Mouse (Mus musculus) left cerebral cortex, postnatal 25 days (tissue): ENCODE results near the gene Krt77. TPM values are rescaled to one million over a fixed set of nuclear protein-coding genes. Genes with fewer than 3 reads are reported as not detected.

Experiments
- DNase-seq, 2 experiments: peaks; one replicate each; pipeline ENCODE4 v3.0.0; 2022; ENCODE audit warnings: low spot score in 2 of 2, mixed read lengths in 1 of 2
- intact Hi-C: fragments of 180-260 bp; cut with DNase I; formaldehyde crosslinking; loops from one replicate; pipeline ENCODE4 v1.15.1; 2025
- microRNA-seq, 2 experiments: library from miRNA; unstranded; fragments of <30 nt; microRNA quantifications; one replicate each; pipeline ENCODE4 v1.2.0; 2022
- total RNA-seq, 2 experiments: library from RNA; stranded (reverse); gene quantifications; 2 replicates each; pipeline ENCODE4 v1.2.3; 2021

Gene Krt77
- total RNA-seq, 2 experiments from 2014 or later = 10.1 to 12.6 TPM

GRCm38 (mm10) chr15:101845971-101846403 is 23.5 kb downstream of the Krt77 start:
- DNase-seq = peak; percentile 45 to 65
- intact Hi-C loops = no loop called here

- DNase-seq = no peak
- intact Hi-C loops = no loop called here
Observed at GRCm38 (mm10) chr15:101843192-101843591, 26.3 kb downstream of the Krt77 start.

- intact Hi-C loops = no loop called here
- peak in 1 of 2 experiments; percentile 58 for DNase-seq
Observed at GRCm38 (mm10) chr15:101834784-101835328, 34.6 kb downstream of the Krt77 start.

GRCm38 (mm10) chr15:101833131-101833530 is 36.4 kb downstream of the Krt77 start:
- intact Hi-C loops = no loop called here
- no peak for DNase-seq

- DNase-seq = no peak
- intact Hi-C loops = no loop called here
Observed at GRCm38 (mm10) chr15:101829441-101829840, 40.1 kb downstream of the Krt77 start.

- intact Hi-C loops = no loop called here
- DNase-seq = no peak
Observed at GRCm38 (mm10) chr15:101821786-101822185, 47.7 kb downstream of the Krt77 start.

- DNase-seq = no peak
- intact Hi-C loops = no loop called here
Observed at GRCm38 (mm10) chr15:101817875-101818274, 51.6 kb downstream of the Krt77 start, which contains the start of gene Krt2. Gene Krt2 (minus strand): TSS chr15:101818169.

Small RNAs within 50 kb of the gene (microRNA-seq; reads per million reads assigned to microRNA genes)
- gene Gm44356 = 0 reads per million in 2 experiments

Other genes with a start within 250 kb of the Krt77 start
- not detected for gene Gm5414, start 241.5 kb downstream of the Krt77 start, total RNA-seq
- gene Gm5478, start 222.3 kb downstream of the Krt77 start, total RNA-seq = not detected
- not detected for gene Krt6b, start 189.4 kb downstream of the Krt77 start, total RNA-seq
- not detected for gene Krt6a, start 175.4 kb downstream of the Krt77 start, total RNA-seq
- not detected for gene Krt5, start 156.8 kb downstream of the Krt77 start, total RNA-seq
- gene Krt71, start 126.6 kb downstream of the Krt77 start, total RNA-seq = not detected
- gene Krt72, start 83.2 kb downstream of the Krt77 start, total RNA-seq = not detected
- 1 to 10 TPM; 1.3 to 2.0 TPM for gene Krt73, start 67.4 kb downstream of the Krt77 start, total RNA-seq
- under 1 TPM; 0.16 to 0.23 TPM for gene Krt2, start 51.5 kb downstream of the Krt77 start, total RNA-seq
- 1 to 10 TPM; 2.4 to 2.5 TPM for gene Krt1, start 18.9 kb downstream of the Krt77 start, total RNA-seq
- not detected for gene Krt76, start 23.2 kb upstream of the Krt77 start, total RNA-seq
- not detected for gene Krt4, start 55.0 kb upstream of the Krt77 start, total RNA-seq
- not detected for gene Krt79, start 70.6 kb upstream of the Krt77 start, total RNA-seq
- not detected for gene Krt78, start 84.6 kb upstream of the Krt77 start, total RNA-seq
- under 1 TPM in 1 of 2 experiments, not detected in 1; 0.32 TPM for gene Krt8, start 134.8 kb upstream of the Krt77 start, total RNA-seq
- under 1 TPM in 1 of 2 experiments, not detected in 1; 0.69 TPM for gene Krt18, start 158.5 kb upstream of the Krt77 start, total RNA-seq
- gene Eif4b, start 204.1 kb upstream of the Krt77 start, total RNA-seq = 100 to 1,000 TPM; 157 to 161 TPM
- 10 to 100 TPM; 11.8 to 19.1 TPM for gene Tns2, start 230.7 kb upstream of the Krt77 start, total RNA-seq